Mouse (Mus musculus): ENCODE results near the gene Wipf3.

GRCm38 (mm10) chr6:54399194-54399923, 30.0 kb upstream of the Wipf3 start:
- TF ChIP-seq CTCF (IDR thresholded peaks at IDR 0.05; ENCODE audit: low read depth, low read length): no peak
- TF ChIP-seq EP300 (IDR thresholded peaks at IDR 0.05; ENCODE audit: insufficient read depth, low read depth, low read length): no peak
- TF ChIP-seq POLR2A (IDR thresholded peaks at IDR 0.05; ENCODE audit: insufficient read depth, low read length): no peak
